Mouse (Mus musculus) monocyte, adult 2 months (primary cell): ENCODE results near the gene Dbi.
A peak's percentile ranks its signal among the peaks of the same experiment; 100 is the strongest.

ENCODE experiments used
- DNase-seq, 2 experiments: peaks; one replicate each; pipeline ENCODE4 v3.0.0; 2022; ENCODE audit warnings: low spot score in 2 of 2, low read depth in 1 of 2

Dbi gene

GRCm38 (mm10) chr1:120085696-120086095 lies 35.2 kb downstream of the Dbi start:
- no peak for DNase-seq

DNA sequence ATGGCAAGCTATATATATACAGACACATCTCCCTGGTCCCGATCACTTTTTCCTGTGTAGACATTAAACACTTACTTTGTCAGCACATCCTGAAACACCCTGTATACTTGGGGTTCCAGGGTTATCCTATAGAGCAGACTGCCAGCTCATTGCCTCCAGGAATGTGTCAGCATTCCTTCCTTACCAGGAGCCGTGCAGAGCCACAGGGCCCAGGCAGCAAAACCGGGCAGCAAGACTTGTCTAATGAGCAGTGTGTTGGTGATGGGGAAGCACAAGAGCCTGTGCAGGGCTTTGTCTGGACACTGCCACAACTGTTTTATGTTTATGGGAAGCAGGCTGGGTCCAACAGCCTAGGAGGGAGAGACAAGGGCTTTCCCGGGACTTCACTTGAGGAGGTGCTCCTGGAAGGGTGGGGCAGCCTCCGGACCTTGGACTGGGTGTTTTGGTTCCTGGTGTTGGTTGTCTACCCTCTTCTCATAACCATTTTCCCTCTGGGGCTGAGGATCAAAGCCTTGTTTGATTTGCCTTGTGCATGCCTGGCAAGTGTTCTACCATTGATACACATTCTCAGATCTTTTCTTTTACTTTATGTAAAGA lies 36.9 kb downstream of the Dbi start:
- DNase-seq: no peak

DNA sequence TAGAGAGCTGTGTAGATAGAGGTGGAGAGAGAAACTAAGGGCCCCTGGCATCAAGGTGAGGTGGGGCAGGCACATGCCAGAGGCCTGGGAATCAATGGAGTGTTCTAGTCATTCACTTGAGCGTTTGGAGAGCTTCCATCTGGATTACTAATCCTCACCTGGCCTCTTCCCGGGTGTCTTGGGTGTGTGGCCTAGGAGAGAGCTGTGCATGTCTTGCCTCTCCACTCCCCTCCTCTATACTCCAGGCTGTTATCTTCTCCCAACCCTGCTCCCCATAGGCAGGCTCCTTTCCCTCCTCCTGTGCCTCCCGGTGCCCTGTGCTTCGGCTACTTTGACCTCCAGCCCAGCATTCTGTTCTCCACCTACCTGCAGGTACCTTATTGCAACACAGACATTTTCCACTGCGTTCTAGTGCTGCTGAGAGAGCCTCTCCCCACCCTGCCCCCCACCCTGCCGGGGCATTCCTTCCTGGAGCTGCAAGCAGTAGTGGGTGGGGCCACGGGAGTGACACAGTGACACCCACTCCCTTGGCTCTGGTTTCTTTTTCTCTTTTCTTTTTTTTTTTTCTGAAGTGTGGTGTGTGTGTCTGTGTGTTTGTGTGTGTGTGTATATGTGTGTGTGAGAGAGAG lies 37.8 kb downstream of the Dbi start:
- no peak for DNase-seq

DNA sequence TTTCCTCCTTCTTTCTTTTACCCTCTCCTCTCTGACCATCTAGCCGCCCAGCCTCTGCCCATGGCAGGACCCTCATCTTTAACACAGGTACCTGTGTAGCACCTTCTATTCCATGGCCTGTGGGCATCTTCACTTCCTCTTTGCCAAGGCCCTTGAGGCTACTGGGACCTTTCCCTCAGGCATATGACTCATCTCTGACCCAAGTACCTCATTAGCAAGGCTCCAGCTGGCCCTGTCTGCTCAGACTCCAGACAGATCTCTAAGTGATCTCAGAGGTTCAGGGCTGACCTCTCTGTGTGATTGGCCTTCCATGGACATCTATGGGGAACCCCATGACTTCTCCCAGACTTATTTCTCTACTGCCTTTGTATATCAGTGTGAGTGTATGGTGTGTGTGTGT lies 40.2 kb downstream of the Dbi start:
- DNase-seq: no peak

DNA sequence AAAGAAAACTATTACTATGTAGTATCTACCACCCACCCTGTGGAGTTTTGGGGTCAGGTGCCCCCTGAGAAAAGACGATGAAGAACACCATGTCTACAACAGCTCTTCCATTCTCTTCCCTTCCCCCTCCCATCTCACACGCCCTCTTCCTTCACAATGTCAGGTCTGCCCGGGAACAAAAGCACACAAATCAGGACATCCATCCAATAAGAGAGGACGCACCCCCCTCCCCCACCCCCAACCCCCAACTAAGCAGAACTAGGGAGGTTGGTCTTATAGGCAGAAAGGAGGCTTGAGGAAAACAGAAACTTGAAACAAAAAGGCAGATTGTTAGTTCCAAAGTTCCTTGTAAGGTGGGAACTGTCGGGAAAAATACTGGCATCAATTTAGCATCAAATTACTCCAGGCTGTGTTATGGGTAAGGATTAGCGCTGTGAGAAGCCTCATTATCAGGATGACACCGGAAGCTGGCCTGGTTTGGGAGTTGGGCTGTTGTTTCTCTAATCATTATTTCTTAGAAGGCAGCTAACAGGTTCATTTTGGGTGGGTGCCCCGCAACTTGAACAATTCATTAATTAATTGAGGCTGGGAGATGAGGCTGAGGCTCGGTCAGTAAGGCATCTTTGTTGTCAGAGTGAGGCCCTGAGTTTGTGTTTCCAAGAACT lies 43.0 kb downstream of the Dbi start:
- DNase-seq: no peak

DNA sequence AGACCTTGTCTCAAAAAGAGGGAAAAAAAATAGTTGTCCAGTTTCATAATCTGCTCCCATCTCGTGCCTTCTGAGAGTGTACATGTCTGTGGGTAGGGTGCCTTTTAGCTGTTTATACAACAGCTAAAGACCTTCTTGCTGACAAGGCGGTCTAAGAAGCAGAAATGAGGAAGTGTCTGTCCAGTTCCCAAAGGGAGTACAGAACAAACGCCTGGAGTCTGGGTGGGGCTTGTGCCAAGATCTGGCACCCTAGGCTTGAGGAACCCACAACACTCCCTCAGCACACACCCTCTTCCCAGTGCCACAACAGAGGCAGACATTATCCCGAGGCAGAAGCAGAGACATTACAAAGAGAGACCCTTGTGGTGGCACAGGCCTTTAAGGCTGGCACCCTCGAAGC lies 45.4 kb downstream of the Dbi start:
- DNase-seq: peak in 1 of 2 experiments; percentile 28

DNA sequence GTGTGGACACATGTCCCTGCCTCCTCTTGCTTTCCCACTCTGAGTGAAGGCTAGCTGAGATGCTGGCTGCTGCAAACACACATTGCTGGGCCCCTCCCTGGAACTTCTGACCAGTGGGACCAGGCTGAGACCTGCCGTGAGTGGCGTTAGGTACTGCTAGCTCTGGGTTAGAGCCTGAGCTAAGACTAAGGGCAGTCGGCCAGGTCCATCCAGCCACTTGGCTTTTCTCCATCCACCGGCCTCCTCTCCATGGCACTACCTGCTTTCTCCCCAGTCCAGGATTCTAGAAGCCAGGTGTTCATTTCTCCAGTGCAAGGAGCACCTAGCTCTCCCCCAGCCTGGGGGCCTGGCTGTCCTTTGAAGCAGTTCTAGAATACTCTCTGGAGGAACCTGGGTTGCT lies 45.9 kb downstream of the Dbi start:
- DNase-seq: no peak

- no peak for DNase-seq
Measured at GRCm38 (mm10) chr1:120074307-120074702, 46.6 kb downstream of the Dbi start.

GRCm38 (mm10) chr1:120073519-120074306 lies 47.2 kb downstream of the Dbi start, which contains the start of gene Tmem37:
Tmem37 (minus strand) TSS chr1:120074074.
- DNase-seq: peak; percentile 24 to 34

DNA sequence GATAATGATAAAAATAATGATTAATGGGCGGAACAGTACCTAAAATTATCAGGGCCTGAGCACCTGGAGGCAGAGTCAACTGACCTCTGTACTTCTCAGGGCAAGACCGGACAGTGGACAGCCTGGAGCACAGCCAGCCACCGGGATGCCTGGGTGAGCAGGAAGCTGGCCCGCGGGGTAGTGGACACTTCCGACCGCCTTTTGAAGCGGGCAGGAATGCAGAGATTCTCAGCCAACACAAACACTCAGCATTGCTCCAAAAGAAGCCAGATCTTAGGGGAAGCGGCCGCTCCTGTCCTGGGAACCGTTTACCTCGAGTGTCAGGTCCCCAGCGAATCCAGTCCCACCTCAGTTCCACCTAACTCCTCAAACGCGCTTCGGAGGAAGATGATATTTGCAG lies 48.0 kb downstream of the Dbi start:
- DNase-seq: no peak

DNA sequence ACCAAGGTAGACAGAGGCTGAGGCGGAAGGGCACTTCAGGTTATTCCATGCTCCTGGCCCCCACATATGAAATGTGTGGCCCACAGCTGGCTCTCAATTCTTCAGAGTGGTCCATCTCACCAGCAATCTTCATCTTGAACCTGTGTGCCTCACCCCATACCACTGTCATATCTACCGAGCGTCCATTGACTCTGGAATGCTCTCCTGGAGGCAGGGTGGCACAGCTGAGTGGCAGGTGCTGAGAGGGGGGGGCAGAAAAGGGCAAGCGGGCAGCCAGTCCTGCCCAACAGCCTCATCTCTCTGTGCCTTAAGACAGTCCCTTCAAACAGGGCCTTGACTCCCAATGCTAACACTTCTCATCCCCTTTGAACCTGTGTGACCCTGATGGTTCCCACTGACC lies 49.7 kb downstream of the Dbi start:
- DNase-seq: no peak

GRCm38 (mm10) chr1:120070168-120070567 lies 50.7 kb downstream of the Dbi start:
- no peak for DNase-seq

DNA sequence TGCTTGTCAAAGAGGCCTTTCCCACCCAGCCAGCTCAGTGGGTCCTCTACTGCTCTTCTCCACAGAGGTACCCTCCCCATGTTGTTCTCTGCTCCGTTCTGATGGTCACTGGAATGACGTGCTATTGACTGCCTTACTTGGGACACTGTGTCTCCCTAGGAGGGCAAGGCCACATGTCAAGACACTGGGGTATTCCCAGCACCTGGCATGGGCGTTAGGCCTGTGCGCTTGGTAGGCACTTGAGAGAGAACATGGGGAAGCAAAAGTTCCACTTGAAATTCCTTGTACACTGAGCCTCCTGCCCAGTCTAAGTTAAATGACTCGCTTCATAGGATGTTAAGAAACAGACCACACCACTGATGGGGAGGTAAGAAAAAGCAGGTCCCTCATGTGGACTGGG lies 51.8 kb downstream of the Dbi start:
- no peak for DNase-seq

- DNase-seq: no peak
Measured at GRCm38 (mm10) chr1:120066625-120067024, 54.3 kb downstream of the Dbi start.

GRCm38 (mm10) chr1:120066159-120066558 lies 54.7 kb downstream of the Dbi start:
- DNase-seq: no peak

DNA sequence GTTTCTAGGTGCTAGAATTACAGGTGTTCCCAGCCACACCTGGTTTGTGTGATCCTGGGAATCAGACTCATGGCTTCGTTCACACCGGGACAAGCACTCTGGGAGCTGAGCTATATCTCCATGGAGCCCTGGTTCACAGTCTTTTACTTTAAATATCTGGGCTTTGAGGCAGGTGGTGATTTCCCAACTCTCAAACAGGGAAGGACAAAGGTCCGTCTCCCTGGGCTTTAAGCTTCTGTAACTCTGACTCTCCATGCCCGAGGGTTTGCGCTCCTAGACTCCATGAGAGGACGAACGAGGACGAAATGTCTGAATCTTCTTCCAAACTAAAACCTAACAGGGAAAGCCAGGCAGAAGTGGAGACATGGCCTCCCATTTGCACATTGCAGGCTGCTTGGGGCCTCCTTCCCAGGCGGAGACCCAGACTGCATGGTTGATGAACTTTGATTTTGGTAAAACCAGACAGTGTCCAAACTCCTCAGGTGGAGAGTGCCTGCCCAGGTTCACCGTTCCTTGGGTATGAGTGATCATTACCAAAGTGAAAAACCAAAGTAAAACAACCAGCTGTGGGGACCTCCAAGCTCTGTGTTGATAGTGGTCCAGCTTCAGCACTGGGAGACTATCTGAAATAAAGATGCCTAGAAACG lies 56.7 kb downstream of the Dbi start:
- DNase-seq: no peak
